Mouse (Mus musculus): ENCODE data around the gene Dmap1. TPM values are rescaled to one million over a fixed set of nuclear protein-coding genes. Genes with fewer than 3 reads are reported as not detected.
A peak's percentile ranks its signal among the peaks of the same experiment; 100 is the strongest.

Dmap1 gene
- total RNA-seq (2017), result 24.5 and 29.5 TPM in 2 replicates

- ATAC-seq (replicated peaks; ENCODE audit: low read depth, poor library complexity, severe bottlenecking), result peak; percentile 95
Observed at GRCm38 (mm10) chr4:117681931-117682461, at the start of gene Dmap1. TSS of gene Dmap1 (minus strand) at chr4:117682273.

- ATAC-seq (replicated peaks; ENCODE audit: low read depth, poor library complexity, severe bottlenecking), result no peak
Observed at GRCm38 (mm10) chr4:117724112-117724511, 42.0 kb upstream of the Dmap1 start, which contains the start of gene Gm12845. TSS of gene Gm12845 (plus strand) at chr4:117724412.

- no peak for ATAC-seq (replicated peaks; ENCODE audit: low read depth, poor library complexity, severe bottlenecking)
Observed at GRCm38 (mm10) chr4:117713303-117714098, 31.4 kb upstream of the Dmap1 start.

GRCm38 (mm10) chr4:117712314-117712713 is 30.2 kb upstream of the Dmap1 start:
- ATAC-seq (replicated peaks; ENCODE audit: low read depth, poor library complexity, severe bottlenecking), result no peak

GRCm38 (mm10) chr4:117708780-117709550 is 26.9 kb upstream of the Dmap1 start:
- no peak for ATAC-seq (replicated peaks; ENCODE audit: low read depth, poor library complexity, severe bottlenecking)

GRCm38 (mm10) chr4:117705361-117705760 is 23.3 kb upstream of the Dmap1 start:
- ATAC-seq (replicated peaks; ENCODE audit: low read depth, poor library complexity, severe bottlenecking), result peak; percentile 63; the same call in 1 of the 2 replicates

GRCm38 (mm10) chr4:117686354-117686753 is 4.3 kb upstream of the Dmap1 start:
- no peak for ATAC-seq (replicated peaks; ENCODE audit: low read depth, poor library complexity, severe bottlenecking)

GRCm38 (mm10) chr4:117683048-117683768 is 1.1 kb upstream of the Dmap1 start:
- no peak for ATAC-seq (replicated peaks; ENCODE audit: low read depth, poor library complexity, severe bottlenecking)

GRCm38 (mm10) chr4:117682463-117682862 is 390 bp upstream of the Dmap1 start:
- ATAC-seq (replicated peaks; ENCODE audit: low read depth, poor library complexity, severe bottlenecking), result no peak

- 0 out of 2 replicates have a peak, but pooled peaks have one; percentile 33 for ATAC-seq (replicated peaks; ENCODE audit: low read depth, poor library complexity, severe bottlenecking)
Observed at GRCm38 (mm10) chr4:117680963-117681362, 1.1 kb downstream of the Dmap1 start.

GRCm38 (mm10) chr4:117676903-117677302 is 5.2 kb downstream of the Dmap1 start:
- peak; percentile 62 for ATAC-seq (replicated peaks; ENCODE audit: low read depth, poor library complexity, severe bottlenecking)

- ATAC-seq (replicated peaks; ENCODE audit: low read depth, poor library complexity, severe bottlenecking), result no peak
Observed at GRCm38 (mm10) chr4:117673901-117674300, 8.2 kb downstream of the Dmap1 start.

- ATAC-seq (replicated peaks; ENCODE audit: low read depth, poor library complexity, severe bottlenecking), result no peak
Observed at GRCm38 (mm10) chr4:117672042-117672441, 10.0 kb downstream of the Dmap1 start.

- no peak for ATAC-seq (replicated peaks; ENCODE audit: low read depth, poor library complexity, severe bottlenecking)
Observed at GRCm38 (mm10) chr4:117669874-117670273, 12.2 kb downstream of the Dmap1 start.

- ATAC-seq (replicated peaks; ENCODE audit: low read depth, poor library complexity, severe bottlenecking), result no peak
Observed at GRCm38 (mm10) chr4:117666054-117666453, 16.0 kb downstream of the Dmap1 start.

GRCm38 (mm10) chr4:117665531-117665930 is 16.5 kb downstream of the Dmap1 start:
- ATAC-seq (replicated peaks; ENCODE audit: low read depth, poor library complexity, severe bottlenecking), result no peak

GRCm38 (mm10) chr4:117664411-117665137 is 17.5 kb downstream of the Dmap1 start:
- no peak for ATAC-seq (replicated peaks; ENCODE audit: low read depth, poor library complexity, severe bottlenecking)

GRCm38 (mm10) chr4:117660001-117660400 is 22.1 kb downstream of the Dmap1 start:
- ATAC-seq (replicated peaks; ENCODE audit: low read depth, poor library complexity, severe bottlenecking), result no peak

Measured in common myeloid progenitor, adult 5-6 weeks (primary cell).